ENCODE assay signal across 8 mouse cellular contexts in genomic region chr9:63758641-63759391, GRCm38 (mm10). TPM values are rescaled to one million over a fixed set of nuclear protein-coding genes. Genes with fewer than 3 reads are reported as not detected.
DNase-seq lines count a peak whose midpoint lies in the region; ATAC-seq and TF ChIP-seq lines count a peak whose summit lies in the region.

No protein-coding gene starts in this region.

- DNase-seq in heart, postnatal 36 days = no peak
- peak; percentile 79 for DNase-seq in embryo, embryonic 9.5 days (ENCODE audit: extremely low spot score)
- no peak for DNase-seq in layer of hippocampus, postnatal 36 days
- no peak for DNase-seq in layer of hippocampus, adult 9-11 months

- H3K27ac ChIP-seq in heart, embryonic 11.5 days (ENCODE audit: low read depth, low read length) = peak overlapping the region; percentile 95
- H3K27ac ChIP-seq in hindbrain, embryonic 16.5 days (ENCODE audit: low read depth, low read length) = peak overlapping the region; percentile 80
- H3K27ac ChIP-seq in liver, embryonic 15.5 days (replicated peaks) = peak overlapping the region; percentile 94
- 0 out of 2 replicates have a peak overlapping the region, but pooled peaks have one; percentile 8 for H3K27ac ChIP-seq in olfactory bulb, adult 2 months (ENCODE audit: insufficient read depth, low read depth, low read length)

- H3K4me3 ChIP-seq in heart, embryonic 11.5 days (ENCODE audit: low read depth, low read length) = peak overlapping the region; percentile 75
- peak overlapping the region; percentile 60 for H3K4me3 ChIP-seq in hindbrain, embryonic 16.5 days (ENCODE audit: low read length)
- H3K4me3 ChIP-seq in liver, embryonic 15.5 days (replicated peaks) = peak overlapping the region; percentile 79
- H3K4me3 ChIP-seq in olfactory bulb, adult 2 months (ENCODE audit: insufficient read depth, low read depth, low read length) = peak overlapping the region; percentile 56

- no peak for TF ChIP-seq POLR2A in olfactory bulb, adult 2 months (IDR thresholded peaks at IDR 0.05; ENCODE audit: insufficient read depth, low read depth, low read length)

- peak overlapping the region; percentile 94 for H3K4me2 ChIP-seq in heart, embryonic 11.5 days
- peak overlapping the region; percentile 99 for H3K4me2 ChIP-seq in hindbrain, embryonic 16.5 days (ENCODE audit: low read length)
- peak overlapping the region; percentile 99 for H3K4me2 ChIP-seq in liver, embryonic 15.5 days

- no peaks in the 10 kb centered on the region for H3K36me3 ChIP-seq in heart, embryonic 11.5 days (ENCODE audit: control insufficient read depth, insufficient read depth, low read length)
- no peaks in the 10 kb centered on the region for H3K36me3 ChIP-seq in hindbrain, embryonic 16.5 days (ENCODE audit: control insufficient read depth, insufficient read depth, low read length)
- no peaks in the 10 kb centered on the region for H3K36me3 ChIP-seq in liver, embryonic 15.5 days (replicated peaks)

- H3K9ac ChIP-seq in heart, embryonic 11.5 days (ENCODE audit: low read depth, low read length) = peak overlapping the region; percentile 87
- H3K9ac ChIP-seq in hindbrain, embryonic 16.5 days (ENCODE audit: low read depth, low read length) = peak overlapping the region; percentile 72
- peak overlapping the region; percentile 82 for H3K9ac ChIP-seq in liver, embryonic 15.5 days

- no peaks in the 10 kb centered on the region for H3K27me3 ChIP-seq in heart, embryonic 11.5 days (ENCODE audit: control insufficient read depth, insufficient read depth, low read length)
- no peaks in the 10 kb centered on the region; the same call in 1 of the 2 replicates for H3K27me3 ChIP-seq in hindbrain, embryonic 16.5 days (replicated peaks; ENCODE audit: control insufficient read depth, insufficient read depth, low read length)
- H3K27me3 ChIP-seq in liver, embryonic 15.5 days = no peaks in the 10 kb centered on the region

- WGBS in heart, embryonic 11.5 days (ENCODE audit: insufficient replicate concordance) = 1% methylated on average over 23 of the region's 23 CpGs
- 1% methylated on average over 23 of the region's 23 CpGs for WGBS in hindbrain, embryonic 16.5 days
- under 1% methylated on average over 23 of the region's 23 CpGs for WGBS in liver, embryonic 15.5 days (ENCODE audit: insufficient replicate concordance)
- 29% methylated on average over 23 of the region's 23 CpGs for WGBS in olfactory bulb, adult 2 months

- intact Hi-C loops in heart, postnatal 36 days (cut with DNase I) = loop anchor here (1.0 to 10.0 kb wide), 5 partner anchors 30 to 624 kb away; partner anchors contain the start of genes Aagab and Iqch

- peaks cover 37% of the 10 kb centered on the region for H3K4me1 ChIP-seq in heart, embryonic 11.5 days (ENCODE audit: control insufficient read depth, insufficient read depth, low read length)
- H3K4me1 ChIP-seq in hindbrain, embryonic 16.5 days (ENCODE audit: control insufficient read depth, insufficient read depth, low read depth, low read length) = peaks cover 34% of the 10 kb centered on the region
- peaks cover 72% of the 10 kb centered on the region for H3K4me1 ChIP-seq in liver, embryonic 15.5 days (replicated peaks)
- H3K4me1 ChIP-seq in olfactory bulb, adult 2 months (ENCODE audit: control insufficient read depth, insufficient read depth, low read length) = peaks cover 33% of the 10 kb centered on the region

- no peak for ATAC-seq in heart, embryonic 11.5 days (replicated peaks; ENCODE audit: insufficient number of reproducible peaks, low FRiP score, low TSS enrichment)
- ATAC-seq in hindbrain, embryonic 16.5 days = no peak
- ATAC-seq in liver, embryonic 15.5 days (ENCODE audit: insufficient read depth) = peak; percentile 48

- H3K9me3 ChIP-seq in heart, embryonic 11.5 days (replicated peaks; ENCODE audit: control insufficient read depth, low read length) = no peaks in the 10 kb centered on the region
- H3K9me3 ChIP-seq in hindbrain, embryonic 16.5 days (ENCODE audit: control insufficient read depth, low read length) = peaks cover 3% of the 10 kb centered on the region; the same call in 1 of the 2 replicates
- no peaks in the 10 kb centered on the region for H3K9me3 ChIP-seq in liver, embryonic 15.5 days (replicated peaks)

- TF ChIP-seq CTCF in olfactory bulb, adult 2 months (IDR thresholded peaks at IDR 0.05; ENCODE audit: insufficient read depth, low read depth, low read length) = no peak

RNA-seq across cellular contexts. Expression of gene Smad3, which starts 1.0 kb away (rescaled TPM):
- polyA plus RNA-seq in heart, embryonic 11.5 days (2014; fragmentation: Nextera tagmentation; extraction: Ambion mirVana) = 9.7 and 11.4 TPM in 2 replicates
- 10 to 100 TPM; 12.5 to 13.2 TPM for total RNA-seq in heart, postnatal 36 days (2021)
- polyA plus RNA-seq in hindbrain, embryonic 16.5 days (2015; fragmentation: Nextera tagmentation; extraction: Ambion mirVana) = 7.7 and 9.3 TPM in 2 replicates
- polyA plus RNA-seq in liver, embryonic 15.5 days (2015; fragmentation: Nextera tagmentation; extraction: Ambion mirVana) = 3.0 TPM in 2 replicates
- polyA plus RNA-seq in olfactory bulb, adult 2 months (2012; ENCODE audit: insufficient read depth, insufficient read length, low replicate concordance, missing spikeins) = not detected in 2 replicates
- 10 to 100 TPM; 40.1 to 45.2 TPM for total RNA-seq in layer of hippocampus, postnatal 36 days (2021)

Comparison
In these comparisons a context has a peak if more than half of its experiments do, and no peak if none do; other contexts are left out.
1. H3K27ac ChIP-seq: peak in every context shown above with its lines; median percentile 95 in heart, embryonic 11.5 days; 94 in liver, embryonic 15.5 days; 80 in hindbrain, embryonic 16.5 days; 8 in olfactory bulb, adult 2 months.